Mouse (Mus musculus) erythroblast, adult 5-6 weeks (primary cell): Measurements from ENCODE around the gene Ppp1r18. TPM values are rescaled to one million over a fixed set of nuclear protein-coding genes. Genes with fewer than 3 reads are reported as not detected.

Experiments
- ATAC-seq: replicated peaks from 2 replicates; pipeline ENCODE4 v1.8.0; 2016; ENCODE audit warnings: moderate number of reproducible peaks, mild to moderate bottlenecking, moderate TSS enrichment, inconsistent platforms; ENCODE audit not compliant: poor library complexity, low FRiP score, severe bottlenecking
- total RNA-seq, 2 experiments: library from RNA; stranded (forward) in 1 of 2; stranded (reverse) in 1 of 2; fragments of 150-400 nt in 1 of 2; fragments of 200-764, 138-1000 nt in 1 of 2; gene quantifications; 2 replicates each; pipeline versions ENCODE4 v1.2.3 to v1.2.4; 2015 to 2017; ENCODE audit warnings: low replicate concordance in 2 of 2

Gene Ppp1r18
- total RNA-seq (2015; ENCODE audit: low replicate concordance) (22.5 and 37.0 TPM in 2 replicates), total RNA-seq (2017; ENCODE audit: low replicate concordance) (10.3 and 13.4 TPM in 2 replicates)

DNA sequence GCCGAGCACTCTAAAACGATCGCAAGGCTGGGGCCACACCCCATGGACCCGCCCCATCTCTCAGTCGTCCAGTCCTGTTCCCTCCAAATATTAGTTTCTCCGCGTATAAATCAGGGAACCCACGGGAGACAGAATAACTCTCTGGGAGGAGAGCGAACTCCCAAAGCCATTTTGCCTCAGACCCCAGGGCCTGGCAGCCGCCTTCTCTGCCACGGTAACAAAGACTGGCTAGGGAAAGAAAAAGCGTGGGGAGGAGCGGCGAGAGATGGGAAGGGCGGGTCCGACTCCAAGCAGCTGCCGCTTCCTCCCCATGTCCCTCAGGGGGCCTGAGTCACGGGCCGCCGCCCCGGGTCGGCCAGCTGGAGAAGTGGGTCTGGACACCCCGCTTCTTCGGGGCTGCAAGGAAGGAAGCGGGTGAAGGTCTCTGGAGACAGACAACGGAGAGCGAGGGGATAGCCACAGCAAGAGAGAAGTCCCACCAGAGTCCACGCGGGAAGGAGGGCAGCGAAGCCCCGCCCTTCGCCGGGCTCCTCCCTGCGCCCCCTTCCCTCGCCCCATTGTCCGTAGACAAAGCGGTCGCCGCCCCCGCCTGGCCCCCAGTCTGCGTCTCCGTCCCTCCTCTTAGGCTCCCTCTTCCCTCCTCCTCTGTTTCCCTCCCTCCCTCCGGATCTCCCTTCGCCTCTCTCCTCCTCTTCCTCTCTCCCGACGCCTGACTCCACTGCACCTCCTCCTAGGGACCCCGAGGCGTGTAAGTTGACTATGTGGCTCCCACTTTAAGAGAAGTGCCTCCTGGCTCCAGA, at the start of gene Ppp1r18:
Gene Ppp1r18 (plus strand): TSS at position 113 of the 800 bp plus-strand sequence.
- ATAC-seq, result no peak

DNA sequence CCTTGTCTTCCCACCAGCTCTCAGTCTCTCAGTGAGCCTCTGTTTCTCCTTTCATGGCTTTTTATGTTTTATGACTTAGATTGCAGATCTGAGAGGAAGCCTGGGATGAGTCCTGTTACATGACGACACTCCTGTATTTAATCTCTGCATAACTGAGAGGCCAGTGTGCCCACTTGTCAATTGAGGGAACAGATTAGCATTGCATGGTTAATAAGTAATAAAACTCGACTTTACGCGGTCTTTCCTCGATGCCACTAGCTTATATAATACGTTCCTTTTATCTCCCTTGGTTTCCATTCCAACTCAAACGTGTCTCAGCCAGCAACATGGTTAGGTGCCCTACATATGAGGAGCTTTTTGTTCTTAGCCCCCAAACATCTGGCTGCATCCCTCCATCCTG, 49.6 kb upstream of the Ppp1r18 start:
- no peak for ATAC-seq

DNA sequence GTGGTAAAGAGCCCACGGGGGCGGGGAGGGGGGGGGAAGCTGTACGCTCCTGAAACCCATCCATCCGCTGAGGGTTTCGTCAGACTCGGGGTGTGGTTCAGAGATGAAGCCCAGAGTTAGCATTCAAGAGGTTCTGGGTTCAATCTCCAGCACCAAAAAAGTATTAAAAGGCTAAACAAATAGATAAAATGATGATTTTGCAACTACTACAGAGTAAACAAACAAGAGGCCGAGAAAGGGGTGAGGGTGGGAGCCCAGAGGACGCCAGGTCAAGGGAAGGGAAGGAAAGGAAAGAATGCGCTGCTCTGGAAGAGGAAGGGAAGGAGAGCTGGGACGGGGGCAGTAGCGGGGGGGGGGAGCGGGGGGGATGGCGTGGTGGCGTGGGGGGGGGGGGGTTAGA, 48.7 kb upstream of the Ppp1r18 start:
- ATAC-seq, result no peak

DNA sequence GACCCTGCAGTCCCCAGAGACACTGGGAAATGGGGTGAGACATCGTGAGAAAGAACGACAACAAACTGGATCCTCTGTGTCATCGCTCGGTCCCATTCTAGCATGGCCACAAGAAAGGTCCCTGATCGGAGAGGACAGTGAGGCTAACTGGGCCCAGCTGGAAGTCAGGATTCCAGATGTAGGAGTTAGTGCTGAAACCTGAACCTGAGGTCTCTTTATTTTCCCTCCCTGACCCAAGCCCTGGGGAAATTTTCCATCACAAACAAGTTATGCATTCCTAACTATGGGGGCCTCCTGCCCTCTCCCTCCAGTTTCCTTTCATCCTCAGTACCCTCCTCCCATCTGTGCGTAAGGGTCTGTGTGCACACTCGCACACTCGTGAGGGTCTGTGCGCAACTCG, 48.2 kb upstream of the Ppp1r18 start:
- ATAC-seq, result no peak

DNA sequence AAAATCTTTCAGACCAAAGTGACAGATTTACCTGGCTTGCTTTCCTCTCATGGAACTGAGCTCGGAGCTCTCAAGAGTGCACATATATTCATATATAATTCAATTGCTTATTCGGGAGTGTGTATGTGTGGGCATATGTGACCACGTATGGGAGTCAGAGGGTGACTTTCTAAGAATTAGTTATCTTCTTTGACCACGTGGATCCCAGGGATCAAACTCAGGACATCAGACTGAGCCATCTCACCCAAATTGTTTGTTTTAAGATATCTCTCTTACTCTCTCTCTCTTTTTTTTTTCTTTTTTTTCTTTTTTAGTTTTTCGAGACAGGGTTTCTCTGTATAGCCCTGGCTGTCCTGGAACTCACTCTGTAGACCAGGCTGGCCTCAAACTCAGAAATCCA, 45.3 kb upstream of the Ppp1r18 start:
- no peak for ATAC-seq

DNA sequence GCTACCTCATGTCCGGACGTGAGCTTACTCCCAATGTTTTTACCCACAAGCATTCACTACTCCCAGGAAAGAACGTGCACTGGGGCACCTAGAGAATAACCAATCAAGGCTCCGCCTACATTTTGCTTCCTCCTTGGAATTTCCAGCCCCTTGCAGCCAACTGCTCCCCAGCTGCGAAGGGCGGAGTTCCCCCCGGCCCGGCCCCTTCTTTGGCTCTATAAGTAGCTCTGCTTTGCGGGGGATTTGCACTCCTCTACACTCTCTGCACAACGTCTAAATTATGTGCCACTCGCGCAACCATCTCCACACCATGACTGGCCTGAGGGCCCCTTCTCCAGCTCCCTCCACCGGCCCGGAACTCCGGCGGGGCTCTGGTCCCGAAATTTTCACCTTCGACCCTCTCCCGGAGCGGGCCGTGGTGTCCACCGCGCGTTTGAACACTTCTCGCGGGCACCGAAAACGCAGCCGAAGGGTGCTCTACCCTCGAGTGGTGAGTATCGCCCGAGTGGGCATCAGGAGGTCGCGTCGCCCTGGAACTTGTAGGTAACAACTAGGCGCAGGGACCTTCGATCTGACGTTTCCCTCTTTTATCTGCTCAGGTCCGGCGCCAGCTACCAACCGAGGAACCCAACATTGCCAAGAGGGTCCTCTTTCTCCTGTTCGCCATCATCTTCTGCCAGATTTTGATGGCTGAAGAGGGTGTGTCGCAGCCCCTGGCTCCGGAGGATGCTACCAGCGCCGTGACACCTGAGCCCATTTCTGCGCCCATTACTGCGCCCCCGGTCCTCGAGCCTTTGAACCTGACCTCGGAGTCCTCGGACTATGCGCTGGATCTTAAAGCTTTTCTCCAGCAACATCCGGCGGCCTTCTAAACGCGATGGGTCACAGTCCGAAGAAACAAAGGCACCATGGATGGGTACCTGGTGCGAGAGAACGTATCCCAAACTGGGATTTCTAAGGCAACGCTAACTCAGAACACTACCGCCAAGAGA, 43.7 kb upstream of the Ppp1r18 start, which contains the start of gene Ier3:
Gene Ier3 (plus strand): TSS at position 246 of the 992 bp plus-strand sequence.
- peak; percentile 20 for ATAC-seq

DNA sequence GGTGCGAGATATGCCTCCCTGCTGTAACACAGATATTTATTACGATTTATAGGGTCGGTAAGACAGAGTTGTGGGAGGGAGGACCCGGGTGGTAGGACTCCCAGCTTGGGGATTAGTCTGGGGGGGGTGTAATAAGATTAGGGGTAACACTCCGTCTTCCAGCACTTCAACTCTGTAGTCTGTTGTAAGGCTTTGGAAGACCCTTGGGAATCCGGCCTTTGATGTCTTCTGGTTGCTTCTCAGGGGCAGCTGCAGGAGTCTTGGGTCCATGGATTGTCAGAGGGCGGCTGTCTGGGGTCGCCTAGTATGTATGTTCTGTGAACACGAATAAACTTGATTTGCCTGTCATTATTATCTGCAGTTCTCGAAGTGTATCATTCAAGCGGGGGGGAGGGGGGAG, 42.8 kb upstream of the Ppp1r18 start:
- ATAC-seq, result no peak

DNA sequence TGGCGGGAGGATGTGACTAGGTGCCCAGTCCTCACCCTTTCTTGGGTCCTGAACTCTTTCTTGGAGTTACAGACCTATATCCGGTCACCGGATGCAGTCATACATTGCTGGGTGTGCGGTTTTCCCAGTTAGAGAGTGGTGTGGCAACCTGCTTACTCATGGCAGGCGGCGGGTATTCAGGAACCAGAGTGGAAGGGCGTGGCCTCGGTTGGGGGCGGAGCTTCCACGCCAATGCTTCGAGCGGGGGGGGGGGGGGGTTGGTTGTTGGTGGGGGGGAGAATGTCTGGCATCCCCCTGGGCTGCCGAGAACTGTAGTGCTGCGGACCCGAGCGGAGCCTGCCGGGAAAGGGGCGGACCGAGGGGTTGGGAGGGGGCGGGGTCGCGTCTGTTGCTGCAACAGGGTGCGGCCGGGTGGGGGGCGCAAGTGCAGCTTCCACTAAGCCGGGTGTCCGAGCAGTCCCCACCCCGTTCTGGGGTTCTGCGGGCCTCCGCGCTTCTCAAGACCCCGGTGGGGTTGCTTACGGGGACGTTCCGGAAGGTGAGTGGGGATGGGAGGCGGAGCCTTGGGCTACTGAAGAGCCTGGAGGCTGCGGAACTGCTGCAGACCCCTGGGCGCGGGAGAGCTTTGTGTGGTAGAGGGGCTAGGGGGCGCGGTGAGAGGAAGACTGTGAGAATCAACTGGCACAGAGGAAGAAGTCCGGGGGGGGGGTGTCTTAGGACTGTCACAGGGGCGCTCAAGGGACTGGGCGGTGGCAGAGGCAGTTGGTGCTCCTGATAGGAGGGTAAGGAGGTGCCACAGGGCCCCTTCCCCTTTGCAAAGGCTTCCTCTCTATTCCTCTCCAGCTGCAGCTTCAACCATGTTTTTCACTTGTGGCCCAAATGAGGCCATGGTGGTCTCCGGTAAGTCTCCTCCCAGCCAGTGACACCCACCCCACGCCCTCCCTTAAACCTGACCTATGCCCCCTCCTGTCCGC, 42.1 kb upstream of the Ppp1r18 start, which contains the start of gene Flot1:
Gene Flot1 (plus strand): TSS at position 267 of the 974 bp plus-strand sequence.
- peak; percentile 89 for ATAC-seq

DNA sequence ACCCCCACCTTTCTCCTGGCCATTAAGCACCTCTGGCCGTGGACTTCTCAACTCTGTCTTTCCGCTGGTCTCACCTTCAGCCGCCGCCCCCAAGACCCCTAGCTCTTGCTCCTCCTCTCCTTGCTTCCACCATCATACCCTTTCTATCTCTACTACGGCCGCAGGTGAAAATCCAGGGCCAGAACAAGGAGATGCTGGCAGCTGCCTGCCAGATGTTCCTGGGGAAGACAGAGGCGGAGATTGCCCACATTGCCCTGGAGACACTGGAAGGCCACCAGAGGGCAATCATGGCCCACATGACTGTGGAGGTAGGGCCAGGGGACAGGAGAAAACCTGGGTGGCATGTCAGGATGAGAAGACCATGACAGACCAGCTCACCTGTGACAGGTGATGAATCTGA, 41.0 kb upstream of the Ppp1r18 start:
- no peak for ATAC-seq

DNA sequence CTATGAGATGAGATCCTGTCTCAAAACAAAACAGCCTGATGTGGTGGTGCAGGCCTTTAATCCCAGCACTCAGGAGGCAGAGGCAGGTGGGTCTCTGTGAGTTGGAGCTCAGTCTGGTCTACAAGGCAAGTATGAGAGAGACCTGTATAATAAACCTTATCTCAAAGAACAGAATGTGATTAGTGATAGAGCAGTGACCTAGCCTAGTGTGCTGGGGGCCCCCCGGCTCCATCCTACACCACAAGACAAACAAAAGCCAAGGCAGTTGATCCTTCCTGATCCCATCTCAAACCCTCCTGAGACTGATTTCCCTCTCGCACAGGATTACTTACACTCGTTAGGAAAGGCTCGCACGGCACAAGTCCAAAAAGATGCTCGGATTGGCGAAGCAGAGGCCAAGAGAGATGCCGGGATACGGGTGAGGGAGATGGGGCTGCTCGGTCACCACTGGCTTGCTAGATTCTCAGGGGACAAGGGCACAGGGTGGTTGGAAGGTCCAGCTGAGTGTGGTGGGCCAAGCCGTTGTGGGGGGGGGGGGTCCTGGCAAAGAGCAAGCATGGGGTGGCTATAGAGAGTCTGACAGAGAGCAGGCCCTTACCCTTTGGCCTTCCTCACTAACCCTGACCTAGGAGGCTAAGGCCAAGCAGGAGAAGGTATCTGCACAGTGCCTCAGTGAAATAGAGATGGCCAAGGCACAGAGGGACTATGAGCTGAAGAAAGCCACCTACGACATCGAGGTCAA, 40.1 kb upstream of the Ppp1r18 start:
- ATAC-seq, result no peak

DNA sequence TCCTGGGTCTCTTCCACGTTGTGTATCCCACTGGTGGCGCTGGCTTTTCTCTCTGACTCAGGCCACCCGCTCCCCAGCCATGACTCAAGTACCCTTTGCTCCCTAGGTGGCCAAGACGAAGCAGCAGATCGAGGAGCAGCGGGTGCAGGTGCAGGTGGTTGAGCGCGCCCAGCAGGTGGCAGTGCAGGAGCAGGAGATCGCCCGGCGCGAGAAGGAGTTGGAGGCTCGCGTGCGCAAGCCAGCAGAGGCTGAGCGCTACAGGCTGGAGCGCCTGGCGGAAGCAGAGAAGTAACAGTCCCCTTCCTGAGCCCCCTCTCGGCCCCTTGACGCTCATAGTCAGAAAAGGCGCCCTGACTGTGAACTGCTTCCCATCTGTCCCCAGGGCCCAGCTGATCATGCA, 35.7 kb upstream of the Ppp1r18 start:
- peak; percentile 95 for ATAC-seq

DNA sequence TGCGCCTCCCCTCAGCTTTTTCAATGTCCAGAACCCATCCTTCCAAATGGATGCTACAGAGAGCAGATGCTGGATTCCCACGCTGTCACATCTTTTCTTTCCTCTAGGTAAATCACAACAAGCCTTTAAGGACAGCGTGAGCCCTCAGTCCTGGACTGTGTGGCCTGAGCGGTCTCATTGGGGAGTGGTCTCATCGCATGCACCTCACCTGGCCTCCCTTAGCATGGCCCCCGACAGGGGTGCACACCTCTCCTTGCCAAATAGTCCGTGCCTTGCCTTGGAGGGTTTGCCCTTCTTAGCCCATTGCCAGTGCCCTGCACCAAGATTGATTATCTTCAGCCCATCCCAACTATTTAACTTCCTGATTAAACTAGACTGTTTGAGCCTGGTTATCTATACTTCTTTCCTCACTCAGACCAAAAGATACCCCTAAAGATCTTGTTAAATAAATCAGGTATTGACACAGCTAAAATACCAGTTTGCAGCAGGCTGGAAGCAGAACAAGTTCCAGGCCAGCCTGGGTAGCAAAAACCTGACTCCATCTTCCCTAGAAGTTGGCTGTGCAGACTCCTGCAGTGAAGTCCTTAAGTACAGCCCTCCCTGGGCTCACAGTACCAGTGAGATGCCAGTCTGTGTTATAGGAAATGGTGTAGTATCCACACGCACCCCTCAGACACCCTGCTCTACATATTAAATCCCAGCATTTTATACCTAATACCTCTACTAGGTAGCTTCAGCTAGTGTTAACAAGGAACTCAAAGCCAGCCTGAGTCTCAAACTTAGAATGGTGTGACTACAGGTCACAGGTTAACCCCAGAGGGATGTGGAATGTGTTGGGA, 32.8 kb upstream of the Ppp1r18 start:
- ATAC-seq, result no peak

DNA sequence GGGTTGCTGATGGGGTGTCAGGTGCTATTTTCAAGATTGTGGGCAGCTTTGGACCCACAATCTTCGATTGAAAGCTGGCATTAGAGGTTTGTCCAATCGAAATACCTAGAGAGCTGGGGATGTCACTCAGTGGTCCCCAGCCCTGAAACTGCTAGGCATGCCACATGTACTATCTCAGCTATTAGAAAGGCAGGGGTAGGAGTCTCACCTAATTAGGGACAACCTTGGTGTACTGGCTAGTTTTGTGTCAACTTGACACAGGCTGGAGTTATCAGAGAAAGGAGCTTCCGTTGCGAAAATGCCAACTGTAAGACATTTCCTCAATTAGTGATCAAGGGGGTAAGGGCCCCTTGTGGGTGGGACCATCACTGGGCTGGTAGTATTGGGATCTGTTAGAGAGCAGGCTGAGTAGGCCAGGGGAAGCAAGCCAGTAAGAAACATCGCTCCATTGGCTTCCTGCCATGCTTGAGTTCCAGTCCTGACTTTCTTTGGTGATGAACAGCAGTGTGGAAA, 32.1 kb upstream of the Ppp1r18 start:
- ATAC-seq, result no peak

DNA sequence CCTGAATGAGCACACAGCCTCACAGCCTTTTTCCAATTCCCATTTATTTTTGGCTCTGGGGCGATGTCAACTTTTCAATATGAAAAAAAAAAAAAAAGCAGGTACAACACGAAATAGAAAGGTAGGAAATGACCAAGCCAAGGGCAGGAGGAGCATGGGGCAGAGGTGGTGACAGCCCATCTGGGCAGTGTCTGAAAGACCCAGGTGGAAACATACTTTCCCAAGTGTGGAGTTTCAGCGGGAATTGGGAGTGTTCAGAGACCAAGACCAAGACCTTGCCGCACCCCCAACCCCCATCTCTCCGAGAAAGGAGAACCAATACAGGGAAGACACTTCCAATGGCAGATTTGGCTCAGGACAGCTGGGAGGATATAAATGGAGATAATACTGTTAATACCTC, 31.5 kb upstream of the Ppp1r18 start:
- ATAC-seq, result no peak

DNA sequence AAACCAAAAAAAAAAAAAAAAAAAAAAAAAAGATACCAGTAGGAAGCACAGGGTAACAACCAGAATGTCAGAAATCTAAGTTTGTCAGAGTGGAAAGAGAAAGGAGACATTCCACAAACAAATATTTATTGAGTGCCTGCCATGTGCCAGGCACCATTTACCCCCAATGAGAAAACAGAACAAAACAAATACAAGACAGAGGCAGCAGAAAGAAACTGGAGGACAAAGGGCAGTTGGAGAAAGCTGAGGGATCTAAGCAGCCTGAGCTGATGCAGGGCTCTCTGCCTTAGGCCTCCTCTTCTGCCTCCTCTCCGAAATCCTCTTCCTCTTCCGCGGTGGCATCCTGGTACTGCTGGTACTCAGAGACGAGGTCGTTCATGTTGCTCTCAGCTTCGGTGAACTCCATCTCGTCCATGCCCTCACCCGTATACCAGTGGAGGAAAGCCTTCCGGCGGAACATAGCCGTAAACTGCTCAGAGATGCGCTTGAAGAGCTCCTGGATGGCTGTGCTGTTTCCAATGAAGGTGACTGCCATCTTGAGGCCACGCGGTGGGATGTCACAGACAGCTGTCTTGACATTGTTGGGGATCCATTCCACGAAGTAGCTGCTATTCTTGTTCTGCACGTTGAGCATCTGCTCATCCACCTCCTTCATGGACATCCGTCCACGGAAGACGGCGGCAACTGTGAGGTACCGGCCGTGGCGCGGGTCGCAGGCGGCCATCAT, 30.5 kb upstream of the Ppp1r18 start:
- ATAC-seq, result no peak

DNA sequence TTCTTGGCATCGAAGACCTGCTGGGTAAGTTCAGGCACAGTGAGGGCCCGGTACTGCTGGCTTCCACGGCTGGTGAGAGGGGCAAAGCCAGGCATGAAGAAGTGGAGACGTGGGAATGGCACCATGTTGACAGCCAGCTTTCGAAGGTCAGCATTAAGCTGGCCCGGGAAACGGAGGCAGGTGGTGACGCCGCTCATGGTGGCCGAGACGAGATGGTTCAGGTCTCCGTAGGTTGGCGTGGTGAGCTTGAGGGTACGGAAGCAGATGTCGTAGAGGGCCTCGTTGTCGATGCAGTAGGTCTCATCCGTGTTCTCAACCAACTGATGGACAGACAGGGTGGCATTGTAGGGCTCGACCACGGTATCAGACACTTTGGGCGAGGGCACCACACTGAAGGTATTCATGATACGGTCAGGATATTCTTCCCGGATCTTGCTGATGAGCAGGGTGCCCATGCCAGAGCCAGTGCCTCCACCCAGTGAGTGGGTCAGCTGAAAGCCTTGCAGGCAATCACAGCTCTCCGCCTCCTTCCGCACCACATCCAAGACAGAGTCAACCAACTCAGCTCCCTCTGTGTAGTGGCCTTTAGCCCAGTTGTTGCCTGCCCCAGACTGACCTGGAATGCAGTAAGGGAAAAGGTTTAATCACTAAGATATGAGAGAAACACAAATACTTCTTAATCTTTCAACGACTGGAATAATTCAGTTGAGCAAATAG, 29.8 kb upstream of the Ppp1r18 start:
- no peak for ATAC-seq
